Mouse (Mus musculus): ENCODE data around the gene Hectd4. TPM values are rescaled to one million over a fixed set of nuclear protein-coding genes. Genes with fewer than 3 reads are reported as not detected.
"Not testable (repeated sequence)": the region's sequence is repeated elsewhere in the genome, so short reads cannot be mapped to it uniquely, and the experiment has no call there.

Gene Hectd4
- polyA plus RNA-seq, 1 experiment from 2014 or later: 3.3 TPM

DNA sequence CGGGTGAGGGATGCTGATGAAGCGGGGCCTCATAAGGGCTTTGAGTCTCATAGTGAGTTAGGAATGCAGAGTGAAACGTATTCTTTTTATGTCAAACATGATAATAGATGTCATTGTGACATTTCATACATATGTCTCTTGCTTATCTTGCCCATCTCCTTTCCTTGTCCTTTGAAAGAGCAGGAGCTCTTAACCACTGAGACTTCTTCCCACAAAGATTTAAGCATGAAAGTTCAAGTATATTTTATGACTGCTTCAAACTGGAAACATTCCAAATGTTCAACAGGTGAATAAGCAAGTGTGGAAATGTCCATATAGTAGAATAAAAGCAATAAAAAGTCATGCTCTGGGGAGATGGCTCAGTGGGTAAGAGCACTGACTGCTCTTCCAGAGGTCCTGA, 6.4 kb downstream of the Hectd4 start:
- WGBS (ENCODE audit: insufficient replicate concordance): 69% methylated on average over 3 of the region's 3 CpGs
- H3K27ac ChIP-seq (ENCODE audit: low read depth): 0 out of 2 replicates have a peak overlapping the region, but pooled peaks have one; percentile 16

GRCm38 (mm10) chr5:121226845-121227244, 6.8 kb downstream of the Hectd4 start:
- TF ChIP-seq EP300 (IDR thresholded peaks at IDR 0.05; ENCODE audit: low read depth) (no peak), CTCF (IDR thresholded peaks at IDR 0.05; ENCODE audit: low read depth) (peak; percentile 30; the same call in 1 of the 2 replicates)
- Histone ChIP-seq H3K27ac (ENCODE audit: low read depth) (no peak overlapping the region), H3K36me3 (replicated peaks; ENCODE audit: insufficient read depth, low read length) (no peaks in the 10 kb centered on the region; the same call in 1 of the 2 replicates), H3K4me2 (ENCODE audit: low read depth, low read length) (no peak overlapping the region), H3K4me3 (ENCODE audit: low read depth, low read length) (no peak overlapping the region), H3K4me1 (ENCODE audit: insufficient read depth) (peaks cover 41% of the 10 kb centered on the region), H3K27me3 (ENCODE audit: insufficient read depth, low read length) (no peaks in the 10 kb centered on the region), H3K9ac (replicated peaks) (no peak overlapping the region), H3K9me3 (ENCODE audit: low read length) (no peaks in the 10 kb centered on the region)
- DNase-seq (no peak), ATAC-seq (no peak)
- WGBS (ENCODE audit: insufficient replicate concordance): 83% methylated on average over 4 of the region's 4 CpGs

More for the DNA sequence above, 6.4 kb downstream of the Hectd4 start:
- Histone ChIP-seq H3K9me3 (ENCODE audit: low read length) (no peaks in the 10 kb centered on the region), H3K4me3 (ENCODE audit: low read depth, low read length) (no peak overlapping the region), H3K27me3 (ENCODE audit: insufficient read depth, low read length) (no peaks in the 10 kb centered on the region), H3K4me1 (ENCODE audit: insufficient read depth) (peaks cover 43% of the 10 kb centered on the region), H3K4me2 (ENCODE audit: low read depth, low read length) (peak overlapping the region; percentile 30; the same call in 1 of the 2 replicates), H3K36me3 (replicated peaks; ENCODE audit: insufficient read depth, low read length) (no peaks in the 10 kb centered on the region; the same call in 1 of the 2 replicates), H3K9ac (replicated peaks) (no peak overlapping the region)
- ATAC-seq: no peak
- DNase-seq: no peak
- TF ChIP-seq EP300 (IDR thresholded peaks at IDR 0.05; ENCODE audit: low read depth): no peak
- no peak for TF ChIP-seq CTCF (IDR thresholded peaks at IDR 0.05; ENCODE audit: low read depth)

DNA sequence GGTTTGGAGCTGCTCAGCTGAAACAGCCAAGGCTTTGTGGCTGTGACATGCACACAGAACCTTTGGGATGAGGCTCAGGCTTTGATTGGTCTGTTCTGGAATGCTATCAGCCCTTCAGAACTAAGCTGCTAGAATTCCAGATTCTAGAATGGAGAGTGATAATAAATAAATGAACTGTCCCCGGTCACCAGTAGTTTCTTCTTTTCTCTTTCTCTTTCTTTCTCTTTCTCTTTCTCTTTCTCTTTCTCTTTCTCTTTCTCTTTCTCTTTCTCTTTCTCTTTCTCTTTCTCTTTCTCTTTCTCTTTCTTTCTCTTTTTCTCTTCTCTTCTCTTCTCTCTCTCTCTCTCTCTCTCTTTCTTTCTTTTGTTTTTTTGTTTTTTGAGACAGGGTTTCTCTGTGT, 7.3 kb downstream of the Hectd4 start:
- H3K27me3 ChIP-seq (ENCODE audit: insufficient read depth, low read length); H3K36me3 ChIP-seq (replicated peaks; ENCODE audit: insufficient read depth, low read length); H3K4me2 ChIP-seq (ENCODE audit: low read depth, low read length); ATAC-seq; DNase-seq; H3K4me3 ChIP-seq (ENCODE audit: low read depth, low read length); H3K27ac ChIP-seq (ENCODE audit: low read depth); H3K9ac ChIP-seq (replicated peaks); H3K9me3 ChIP-seq (ENCODE audit: low read length): not testable (repeated sequence)
- 86% methylated on average over 1 of the region's 1 CpGs for WGBS (ENCODE audit: insufficient replicate concordance)
- peaks cover 41% of the 10 kb centered on the region for H3K4me1 ChIP-seq (ENCODE audit: insufficient read depth)

DNA sequence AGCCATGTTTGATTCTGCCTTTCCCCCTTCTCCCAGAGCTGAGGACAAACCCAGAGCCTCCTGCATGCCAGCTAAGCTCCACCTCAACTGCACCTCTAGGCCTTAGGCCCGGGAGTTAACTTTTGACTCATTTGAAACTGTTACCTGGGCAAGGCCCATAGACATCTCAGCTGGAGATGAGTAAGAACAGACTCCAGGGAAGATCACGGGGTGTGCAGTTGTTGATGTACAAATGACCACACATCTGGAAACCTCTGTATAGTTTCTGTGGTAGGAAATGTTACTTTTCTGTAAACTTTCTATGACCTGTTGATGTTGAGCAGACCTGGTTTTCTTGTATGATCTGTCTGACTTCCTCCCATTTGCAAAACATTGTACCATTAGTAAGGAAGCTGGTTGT, 9.2 kb downstream of the Hectd4 start:
- DNase-seq: no peak
- 91% methylated on average over 2 of the region's 2 CpGs for WGBS (ENCODE audit: insufficient replicate concordance)
- ATAC-seq: no peak
- Histone ChIP-seq H3K4me3 (ENCODE audit: low read depth, low read length) (no peak overlapping the region), H3K4me1 (ENCODE audit: insufficient read depth) (peaks cover 38% of the 10 kb centered on the region), H3K9me3 (ENCODE audit: low read length) (no peaks in the 10 kb centered on the region), H3K36me3 (replicated peaks; ENCODE audit: insufficient read depth, low read length) (peaks cover 2% of the 10 kb centered on the region), H3K4me2 (ENCODE audit: low read depth, low read length) (no peak overlapping the region), H3K27me3 (ENCODE audit: insufficient read depth, low read length) (no peaks in the 10 kb centered on the region), H3K27ac (ENCODE audit: low read depth) (no peak overlapping the region), H3K9ac (replicated peaks) (no peak overlapping the region)
- TF ChIP-seq EP300 (IDR thresholded peaks at IDR 0.05; ENCODE audit: low read depth) (no peak), CTCF (IDR thresholded peaks at IDR 0.05; ENCODE audit: low read depth) (no peak)

- Histone ChIP-seq H3K36me3 (replicated peaks; ENCODE audit: insufficient read depth, low read length) (peaks cover 2% of the 10 kb centered on the region), H3K4me1 (ENCODE audit: insufficient read depth) (peaks cover 29% of the 10 kb centered on the region), H3K4me3 (ENCODE audit: low read depth, low read length) (no peak overlapping the region), H3K9ac (replicated peaks) (no peak overlapping the region), H3K27me3 (ENCODE audit: insufficient read depth, low read length) (no peaks in the 10 kb centered on the region), H3K4me2 (ENCODE audit: low read depth, low read length) (peak overlapping the region; percentile 56), H3K27ac (ENCODE audit: low read depth) (peak overlapping the region; percentile 55; the same call in 1 of the 2 replicates), H3K9me3 (ENCODE audit: low read length) (no peaks in the 10 kb centered on the region)
- DNase-seq: no peak
- no peak for ATAC-seq
- no peak for TF ChIP-seq EP300 (IDR thresholded peaks at IDR 0.05; ENCODE audit: low read depth)
- no peak for TF ChIP-seq CTCF (IDR thresholded peaks at IDR 0.05; ENCODE audit: low read depth)
- 66% methylated on average over 9 of the region's 9 CpGs for WGBS (ENCODE audit: insufficient replicate concordance)
Measured at GRCm38 (mm10) chr5:121230811-121231210, 10.8 kb downstream of the Hectd4 start.

- no peak overlapping the region for H3K27ac ChIP-seq (ENCODE audit: low read depth)
Measured at GRCm38 (mm10) chr5:121232789-121233188, 12.8 kb downstream of the Hectd4 start.

GRCm38 (mm10) chr5:121233726-121234125, 13.7 kb downstream of the Hectd4 start:
- no peaks in the 10 kb centered on the region for H3K27me3 ChIP-seq (ENCODE audit: insufficient read depth, low read length)
- 40% methylated on average over 2 of the region's 2 CpGs for WGBS (ENCODE audit: insufficient replicate concordance)
- H3K9ac ChIP-seq (replicated peaks): peak overlapping the region; percentile 32; the same call in 1 of the 2 replicates
- DNase-seq: no peak
- TF ChIP-seq CTCF (IDR thresholded peaks at IDR 0.05; ENCODE audit: low read depth): no peak
- TF ChIP-seq EP300 (IDR thresholded peaks at IDR 0.05; ENCODE audit: low read depth): peak; percentile 85
- peak overlapping the region; percentile 31 for H3K4me2 ChIP-seq (ENCODE audit: low read depth, low read length)
- peaks cover 26% of the 10 kb centered on the region for H3K4me1 ChIP-seq (ENCODE audit: insufficient read depth)
- H3K9me3 ChIP-seq (ENCODE audit: low read length): no peaks in the 10 kb centered on the region
- peak overlapping the region; percentile 77 for H3K27ac ChIP-seq (ENCODE audit: low read depth)
- no peak overlapping the region for H3K4me3 ChIP-seq (ENCODE audit: low read depth, low read length)
- ATAC-seq: no peak
- peaks cover 2% of the 10 kb centered on the region for H3K36me3 ChIP-seq (replicated peaks; ENCODE audit: insufficient read depth, low read length)

More at GRCm38 (mm10) chr5:121232789-121233188, 12.8 kb downstream of the Hectd4 start:
- DNase-seq: no peak
- H3K27me3 ChIP-seq (ENCODE audit: insufficient read depth, low read length): no peaks in the 10 kb centered on the region
- H3K9me3 ChIP-seq (ENCODE audit: low read length): no peaks in the 10 kb centered on the region
- H3K4me2 ChIP-seq (ENCODE audit: low read depth, low read length): no peak overlapping the region
- peaks cover 2% of the 10 kb centered on the region for H3K36me3 ChIP-seq (replicated peaks; ENCODE audit: insufficient read depth, low read length)
- WGBS (ENCODE audit: insufficient replicate concordance): 90% methylated on average over 1 of the region's 1 CpGs
- peaks cover 20% of the 10 kb centered on the region for H3K4me1 ChIP-seq (ENCODE audit: insufficient read depth)
- H3K4me3 ChIP-seq (ENCODE audit: low read depth, low read length): no peak overlapping the region
- no peak for ATAC-seq
- no peak overlapping the region for H3K9ac ChIP-seq (replicated peaks)
- TF ChIP-seq EP300 (IDR thresholded peaks at IDR 0.05; ENCODE audit: low read depth) (no peak), CTCF (IDR thresholded peaks at IDR 0.05; ENCODE audit: low read depth) (peak; percentile 35)

All from liver, postnatal 0 days (tissue).